Mouse (Mus musculus) stomach, postnatal 0 days (tissue): ENCODE measurements around the gene Crym. TPM values are rescaled to one million over a fixed set of nuclear protein-coding genes. Genes with fewer than 3 reads are reported as not detected.

Source experiments
- ATAC-seq: fragments of 200-750 bp; cut with Nextera tagmentation; 2 replicates; pipeline ENCODE4 v1.8.0; 2017; ENCODE audit not compliant: low FRiP score, low TSS enrichment
- DNase-seq: peaks from one replicate; pipeline ENCODE4 v3.0.0-alpha.2; 2016; ENCODE audit warnings: low spot score
- H3K27ac ChIP-seq: fragments of 300-500 bp; sonication (generic); replicated peaks from 2 replicates; pipeline ENCODE4 v1.5.1; 2014; ENCODE audit warnings: mild to moderate bottlenecking, control low read depth
- H3K27me3 ChIP-seq: fragments of 300-500 bp; sonication (generic); 2 replicates; pipeline ENCODE4 v1.6.1; 2014; ENCODE audit warnings: low read length; ENCODE audit not compliant: control insufficient read depth, insufficient read depth
- H3K36me3 ChIP-seq: fragments of 300-500 bp; sonication (generic); 2 replicates; pipeline ENCODE4 v1.6.1; 2014; ENCODE audit warnings: low read length, mixed read lengths; ENCODE audit not compliant: control insufficient read depth, insufficient read depth
- H3K4me1 ChIP-seq: fragments of 300-500 bp; sonication (generic); replicated peaks from 2 replicates; pipeline ENCODE4 v1.6.1; 2014; ENCODE audit warnings: antibody characterized with exemption; ENCODE audit not compliant: control insufficient read depth, insufficient read depth
- H3K4me2 ChIP-seq: fragments of 300-500 bp; sonication (generic); replicated peaks from 2 replicates; pipeline ENCODE4 v1.6.1; 2014; ENCODE audit warnings: low read depth, mild to moderate bottlenecking, control low read depth, moderate library complexity
- H3K4me3 ChIP-seq: fragments of 300-500 bp; sonication (generic); 2 replicates; pipeline ENCODE4 v1.5.1; 2014; ENCODE audit warnings: low read depth, low read length, control low read depth
- H3K9ac ChIP-seq: fragments of 300-500 bp; sonication (generic); 2 replicates; pipeline ENCODE4 v1.6.1; 2014; ENCODE audit warnings: mild to moderate bottlenecking, low read length, control low read depth, mixed read lengths
- H3K9me3 ChIP-seq: fragments of 300-500 bp; sonication (generic); 2 replicates; pipeline ENCODE4 v1.6.1; 2016; ENCODE audit warnings: low read length; ENCODE audit not compliant: control insufficient read depth
- CTCF ChIP-seq: IDR thresholded peaks from 2 replicates; pipeline ENCODE4 v1.5.1; 2016; ENCODE audit warnings: antibody characterized with exemption, low read depth, mild to moderate bottlenecking, moderate library complexity
- EP300 ChIP-seq: optimal IDR thresholded peaks from 2 replicates; pipeline ENCODE3; 2016; ENCODE audit warnings: antibody characterized with exemption
- WGBS: fragments of 180-500 bp; shearing (Covaris S2); extraction: QIAGEN DNeasy Blood & Tissue Kit; methylation state at CpG from one replicate; pipeline ENCODE4 v1.1.7; 2014; 5-methylcytosine and 5-hydroxymethylcytosine counted together
- polyA plus RNA-seq: library from polyadenylated mRNA; unstranded; fragments of >200 nt; fragmentation: Nextera tagmentation; extraction: Ambion mirVana; gene quantifications from 2 replicates; pipeline ENCODE4 v1.2.1, GENCODE M21; 2015

The Crym gene
- polyA plus RNA-seq, 1 experiment from 2014 or later, result 5.0 TPM

GRCm38 (mm10) chr7:120173603-120174244 is 28.2 kb downstream of the Crym start, which contains the start of gene Anks4b:
Gene Anks4b, plus strand, starts transcription at chr7:120173858.
- 73% methylated on average over 10 of the region's 10 CpGs for WGBS
- Histone ChIP-seq H3K27me3 (no peaks in the 10 kb centered on the region), H3K27ac (no peak within 1 kb of the TSS; the same call in 1 of the 2 replicates), H3K4me1 (no peaks in the 10 kb centered on the region), H3K9me3 (no peaks in the 10 kb centered on the region), H3K36me3 (no peaks in the 10 kb centered on the region), H3K4me3 (no peak within 1 kb of the TSS), H3K4me2 (peak within 1 kb of the TSS; percentile 5; the same call in 1 of the 2 replicates), H3K9ac (no peak within 1 kb of the TSS)
- TF ChIP-seq CTCF (no peak), EP300 (no peak)
- peak; percentile 76 for DNase-seq
- ATAC-seq, result peak; percentile 93

- Histone ChIP-seq H3K27me3 (no peaks in the 10 kb centered on the region), H3K4me1 (no peaks in the 10 kb centered on the region), H3K4me3 (no peak overlapping the region), H3K36me3 (no peaks in the 10 kb centered on the region), H3K9ac (no peak overlapping the region), H3K4me2 (no peak overlapping the region), H3K9me3 (no peaks in the 10 kb centered on the region), H3K27ac (no peak overlapping the region)
- WGBS, result 88% methylated on average over 1 of the region's 1 CpGs
- DNase-seq (no peak), ATAC-seq (no peak)
- TF ChIP-seq EP300 (no peak), CTCF (no peak)
Observed at GRCm38 (mm10) chr7:120172188-120172700, 29.7 kb downstream of the Crym start.

GRCm38 (mm10) chr7:120163581-120164251 is 38.2 kb downstream of the Crym start:
- ATAC-seq (no peak), DNase-seq (no peak)
- Histone ChIP-seq H3K9me3 (no peaks in the 10 kb centered on the region), H3K9ac (no peak overlapping the region), H3K4me2 (no peak overlapping the region), H3K4me3 (no peak overlapping the region), H3K36me3 (no peaks in the 10 kb centered on the region), H3K27me3 (no peaks in the 10 kb centered on the region), H3K27ac (no peak overlapping the region), H3K4me1 (no peaks in the 10 kb centered on the region)
- 65% methylated on average over 11 of the region's 11 CpGs for WGBS
- TF ChIP-seq EP300 (no peak), CTCF (no peak)

- peak; percentile 82 for ATAC-seq
Observed at GRCm38 (mm10) chr7:120158121-120158613, 43.7 kb downstream of the Crym start.

GRCm38 (mm10) chr7:120157575-120158061 is 44.3 kb downstream of the Crym start:
- no peak overlapping the region for H3K27ac ChIP-seq
- no peak for DNase-seq
- no peak overlapping the region for H3K4me3 ChIP-seq
- ATAC-seq, result no peak
- WGBS, result 48% methylated on average over 5 of the region's 5 CpGs
- no peak for TF ChIP-seq EP300
- TF ChIP-seq CTCF, result no peak
- H3K27me3 ChIP-seq, result no peaks in the 10 kb centered on the region
- no peaks in the 10 kb centered on the region for H3K4me1 ChIP-seq
- no peak overlapping the region for H3K4me2 ChIP-seq
- no peaks in the 10 kb centered on the region for H3K36me3 ChIP-seq
- H3K9ac ChIP-seq, result no peak overlapping the region
- H3K9me3 ChIP-seq, result no peaks in the 10 kb centered on the region

More at GRCm38 (mm10) chr7:120158121-120158613, 43.7 kb downstream of the Crym start:
- Histone ChIP-seq H3K4me1 (no peaks in the 10 kb centered on the region), H3K4me2 (no peak overlapping the region), H3K27ac (no peak overlapping the region; the same call in 1 of the 2 replicates), H3K4me3 (no peak overlapping the region), H3K36me3 (no peaks in the 10 kb centered on the region), H3K27me3 (no peaks in the 10 kb centered on the region), H3K9ac (no peak overlapping the region), H3K9me3 (no peaks in the 10 kb centered on the region)
- TF ChIP-seq CTCF (no peak), EP300 (no peak)
- 29% methylated on average over 4 of the region's 4 CpGs for WGBS
- DNase-seq, result peak; percentile 28
